Mouse (Mus musculus) lung, adult 2 months (tissue): ENCODE measurements around the gene Spon1.

Experiments
- CTCF ChIP-seq: fragments of 200-500 bp; IDR thresholded peaks from 2 replicates; pipeline ENCODE4 v1.5.1; 2011; ENCODE audit warnings: mild to moderate bottlenecking, low read length, control low read depth; ENCODE audit not compliant: insufficient read depth
- POLR2A ChIP-seq: fragments of 200-500 bp; IDR thresholded peaks from 2 replicates; pipeline ENCODE4 v1.6.1; 2011; ENCODE audit warnings: low read depth, mild to moderate bottlenecking, control low read depth, low read length, borderline replicate concordance; ENCODE audit errors: extremely low read depth

DNA sequence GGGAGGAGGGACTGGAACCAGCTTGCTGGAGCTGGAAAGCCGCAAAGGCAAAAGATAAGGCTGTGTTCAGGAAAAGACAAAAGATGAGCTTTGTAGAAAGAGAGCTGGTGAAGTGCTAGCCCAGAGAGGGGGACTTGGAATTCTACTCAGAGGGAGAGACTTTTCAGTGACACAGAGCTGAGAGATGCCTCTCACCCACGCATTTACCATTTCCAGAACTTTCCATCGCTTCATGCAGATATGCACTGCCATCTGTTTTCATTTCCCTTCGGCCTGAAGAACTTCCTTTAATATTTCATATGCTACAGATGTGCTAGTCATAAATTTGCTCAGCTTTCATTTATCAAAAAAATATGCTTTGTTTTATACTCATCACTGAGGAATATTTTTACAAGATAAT, 150.1 kb downstream of the Spon1 start:
- TF ChIP-seq CTCF, result no peak
- no peak for TF ChIP-seq POLR2A
